Mouse (Mus musculus): ENCODE data around the gene Olfr458. TPM values are rescaled to one million over a fixed set of nuclear protein-coding genes. Genes with fewer than 3 reads are reported as not detected.
A peak's percentile ranks its signal among the peaks of the same experiment; 100 is the strongest.

The Olfr458 gene
- total RNA-seq, 2 experiments from 2014 or later: not detected

DNA sequence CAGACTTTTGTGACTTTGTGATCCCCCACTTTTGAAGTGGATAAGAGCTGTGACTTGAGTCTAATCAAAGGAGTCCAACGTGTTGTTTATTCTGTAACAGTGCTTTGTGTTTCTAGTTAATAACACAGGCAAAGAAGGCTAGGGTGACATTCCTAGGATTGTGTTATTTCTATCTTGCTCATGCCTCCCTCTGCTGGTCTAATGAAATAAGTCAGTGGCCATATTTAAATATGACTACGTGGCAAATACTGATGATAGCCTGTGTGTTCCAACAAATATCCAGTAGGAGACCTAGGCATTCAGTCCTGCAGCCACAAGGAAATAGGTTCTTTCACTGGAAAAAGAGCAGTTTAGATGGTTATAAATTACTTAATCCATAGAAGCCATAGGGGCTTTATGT is 31.4 kb downstream of the Olfr458 start:
- Histone ChIP-seq H3K4me3 (no peak overlapping the region), H3K27ac (no peak overlapping the region)
- no peak for DNase-seq (ENCODE audit: low spot score in 2 of 2)
- peak; percentile 41 for TF ChIP-seq CTCF (conservative IDR thresholded peaks at IDR 0.05)

DNA sequence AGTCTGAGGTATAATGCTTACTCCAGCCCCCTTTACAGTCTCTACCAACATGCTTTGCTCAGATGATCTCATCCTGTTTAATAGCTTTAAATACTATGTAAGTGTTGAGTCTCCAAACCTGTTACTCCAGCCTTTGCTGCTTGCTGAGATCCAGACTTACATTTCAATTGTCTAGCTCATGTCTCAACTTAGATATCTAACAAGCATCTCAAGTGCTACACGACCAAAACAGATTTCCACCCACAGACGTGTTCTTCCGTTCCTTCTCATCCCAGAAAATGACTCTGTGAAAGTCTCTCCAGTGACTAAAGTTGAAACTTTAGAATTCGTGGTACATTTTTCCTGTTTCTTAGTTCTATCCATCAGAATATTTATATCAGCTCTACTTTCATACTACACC is 38.7 kb downstream of the Olfr458 start:
- no peak for TF ChIP-seq CTCF (conservative IDR thresholded peaks at IDR 0.05)
- no peak for DNase-seq (ENCODE audit: low spot score in 2 of 2)

DNA sequence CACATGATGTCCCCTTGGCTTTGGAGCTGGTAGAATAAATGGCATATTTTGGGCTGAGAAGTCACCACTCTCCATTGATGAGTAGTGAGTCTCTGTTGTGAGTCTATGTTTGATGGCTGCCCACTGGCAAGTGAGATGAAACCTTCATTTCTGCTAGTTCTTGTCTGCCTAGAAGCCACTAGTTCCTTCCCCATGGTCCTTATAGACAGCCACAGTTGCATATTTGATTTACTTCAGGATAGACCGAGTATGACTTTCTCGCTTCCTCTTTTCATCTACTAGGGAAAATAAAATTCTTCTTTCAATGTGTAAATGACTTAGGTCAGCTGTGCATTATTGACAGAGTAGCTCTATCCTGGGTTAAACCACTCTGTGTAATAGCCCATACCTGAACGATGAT is 40.5 kb downstream of the Olfr458 start:
- H3K4me3 ChIP-seq: no peak overlapping the region
- no peak for TF ChIP-seq CTCF (conservative IDR thresholded peaks at IDR 0.05)
- no peak for DNase-seq (ENCODE audit: low spot score in 2 of 2)
- no peak overlapping the region for H3K27ac ChIP-seq

More for the DNA sequence above, 38.7 kb downstream of the Olfr458 start:
- H3K27ac ChIP-seq: no peak overlapping the region
- H3K4me3 ChIP-seq: no peak overlapping the region

DNA sequence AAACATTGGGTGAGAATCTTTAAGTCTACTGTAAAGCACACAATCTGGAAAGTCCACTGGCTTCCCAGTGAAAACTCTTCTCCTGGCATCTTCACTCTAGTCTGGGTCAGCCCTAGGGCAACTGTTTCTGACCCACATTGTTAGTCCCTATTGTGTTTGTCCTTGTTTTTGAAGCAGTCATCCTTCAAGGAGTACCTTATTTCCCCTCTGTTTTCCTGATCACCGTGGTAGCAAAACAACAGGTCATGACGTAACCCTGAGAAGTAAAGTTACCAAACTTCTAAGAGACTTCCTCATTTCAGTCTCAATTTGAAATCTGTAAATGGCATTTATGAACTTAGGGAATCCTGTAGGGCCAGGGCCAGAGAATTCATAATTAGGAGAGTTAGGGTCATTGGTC is 43.6 kb downstream of the Olfr458 start:
- no peak overlapping the region for H3K4me3 ChIP-seq
- no peak for DNase-seq (ENCODE audit: low spot score in 2 of 2)
- no peak for TF ChIP-seq CTCF (conservative IDR thresholded peaks at IDR 0.05)
- no peak overlapping the region for H3K27ac ChIP-seq

DNA sequence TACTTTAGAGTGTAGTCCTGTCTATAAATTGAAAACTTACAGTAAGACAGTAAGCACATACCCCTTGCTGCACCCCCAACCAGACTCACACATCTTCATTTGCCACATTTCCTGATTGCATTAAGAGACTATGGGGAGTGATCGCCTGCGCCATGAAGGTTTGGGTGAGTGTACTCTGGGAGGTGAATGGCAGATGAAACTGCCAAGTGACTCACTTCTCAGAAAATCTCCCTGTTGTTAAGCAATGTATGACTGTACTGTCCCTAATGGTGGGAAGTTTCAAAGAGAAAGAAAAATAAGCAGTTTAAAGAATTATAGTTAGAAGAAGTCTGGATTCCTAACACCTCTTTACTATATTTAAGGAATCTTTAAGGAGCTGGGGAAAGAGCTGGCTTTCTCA is 45.6 kb downstream of the Olfr458 start:
- Histone ChIP-seq H3K4me3 (no peak overlapping the region), H3K27ac (no peak overlapping the region)
- no peak for DNase-seq (ENCODE audit: low spot score in 2 of 2)
- no peak for TF ChIP-seq CTCF (conservative IDR thresholded peaks at IDR 0.05)

Other genes starting within 250 kb of the Olfr458 start
- gene Tas2r144, start 249.9 kb downstream of the Olfr458 start, total RNA-seq (2021): not detected
- 10 to 100 TPM; 10.8 to 11.0 TPM for gene Gstk1, start 219.3 kb downstream of the Olfr458 start, total RNA-seq (2021)
- not detected for gene Tmem139, start 203.2 kb downstream of the Olfr458 start, total RNA-seq (2021)
- gene Casp2, start 200.2 kb downstream of the Olfr458 start, total RNA-seq (2021): 10 to 100 TPM; 22.7 to 25.8 TPM
- gene Clcn1, start 178.5 kb downstream of the Olfr458 start, total RNA-seq (2021): 1 to 10 TPM; 4.8 to 6.0 TPM
- gene Fam131b, start 140.6 kb downstream of the Olfr458 start, total RNA-seq (2021): 10 to 100 TPM; 76.1 to 76.4 TPM
- gene Zyx, start 115.6 kb downstream of the Olfr458 start, total RNA-seq (2021): 10 to 100 TPM; 44.3 to 44.5 TPM
- gene Epha1, start 91.9 kb downstream of the Olfr458 start, total RNA-seq (2021): not detected
- not detected for gene Tas2r143, start 65.0 kb downstream of the Olfr458 start, total RNA-seq (2021)
- not detected for gene Tas2r135, start 59.8 kb downstream of the Olfr458 start, total RNA-seq (2021)
- not detected for gene Tas2r126, start 30.7 kb downstream of the Olfr458 start, total RNA-seq (2021)
- gene Olfr457, start 11.1 kb upstream of the Olfr458 start, total RNA-seq (2021): not detected
- not detected for gene Olfr456, start 22.0 kb upstream of the Olfr458 start, total RNA-seq (2021)
- not detected for gene Olfr455, start 82.4 kb upstream of the Olfr458 start, total RNA-seq (2021)
- not detected for gene Tcaf3, start 132.5 kb upstream of the Olfr458 start, total RNA-seq (2021)
- gene Tcaf2, start 180.1 kb upstream of the Olfr458 start, total RNA-seq (2021): under 1 TPM; 0.49 to 0.87 TPM
- 100 to 1,000 TPM; 215 to 221 TPM for gene Tcaf1, start 244.9 kb upstream of the Olfr458 start, total RNA-seq (2021)